ENCODE assay signal across 8 mouse cellular contexts in the genomic region with DNA sequence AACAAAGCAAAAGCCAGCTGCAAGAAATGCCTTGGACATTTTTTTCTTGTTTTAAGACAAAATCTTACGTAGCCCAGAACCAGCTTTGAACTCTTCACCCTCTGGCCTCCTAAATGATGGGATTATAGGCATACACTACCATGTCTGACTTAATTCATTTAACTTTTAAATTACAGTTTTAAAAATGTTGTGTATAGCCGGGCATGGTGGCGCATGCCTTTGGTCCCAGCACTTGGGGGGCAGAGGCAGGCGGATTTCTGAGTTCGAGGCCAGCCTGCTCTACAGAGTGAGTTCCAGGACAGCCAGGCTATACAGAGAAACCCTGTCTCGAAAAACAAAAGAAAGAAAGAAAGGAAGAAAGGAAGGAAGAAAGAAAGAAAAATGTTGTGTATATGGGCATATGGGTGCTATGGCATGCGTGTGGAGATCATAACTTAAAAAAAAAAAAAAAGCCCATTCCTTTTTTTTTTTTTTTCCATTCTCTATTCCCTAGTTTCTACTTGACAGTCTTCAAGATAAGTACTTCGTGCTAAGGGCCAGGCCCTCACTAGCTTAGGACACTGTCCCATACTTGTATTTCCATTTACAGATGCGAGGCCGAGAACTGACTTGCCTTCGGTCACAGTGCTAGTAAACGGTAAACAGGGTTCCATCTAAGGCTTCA. TPM values are rescaled to one million over a fixed set of nuclear protein-coding genes. Genes with fewer than 3 reads are reported as not detected.
DNase-seq lines count a peak whose midpoint lies in the region; ATAC-seq and TF ChIP-seq lines count a peak whose summit lies in the region.

No protein-coding gene starts in this region.

- H3K9me3 ChIP-seq in embryonic facial prominence, embryonic 15.5 days (replicated peaks), result no peaks in the 10 kb centered on the region
- no peaks in the 10 kb centered on the region for H3K9me3 ChIP-seq in intestine, embryonic 15.5 days
- H3K9me3 ChIP-seq in neural tube, embryonic 13.5 days, result no peaks in the 10 kb centered on the region

- no peak for DNase-seq in lung, adult 2 months
- no peak for DNase-seq in lung, adult 18-20 months
- DNase-seq in layer of hippocampus, adult 11-12 months (ENCODE audit: low spot score), result no peak
- no peak for DNase-seq in urinary bladder, postnatal 14 days (ENCODE audit: low spot score)

- WGBS in lung, adult 2 months, result 32% methylated on average over 12 of the region's 12 CpGs
- WGBS in embryonic facial prominence, embryonic 15.5 days, result 35% methylated on average over 12 of the region's 12 CpGs
- WGBS in intestine, embryonic 15.5 days, result 38% methylated on average over 12 of the region's 12 CpGs
- WGBS in neural tube, embryonic 13.5 days, result 39% methylated on average over 12 of the region's 12 CpGs

- H3K4me3 ChIP-seq in lung, adult 2 months (replicated peaks; ENCODE audit: extremely low read depth, low read depth, low read length), result peak overlapping the region; percentile 97
- peak overlapping the region; percentile 93 for H3K4me3 ChIP-seq in embryonic facial prominence, embryonic 15.5 days (replicated peaks)
- H3K4me3 ChIP-seq in intestine, embryonic 15.5 days (replicated peaks), result peak overlapping the region; percentile 68
- peak overlapping the region; percentile 84 for H3K4me3 ChIP-seq in neural tube, embryonic 13.5 days

- H3K9ac ChIP-seq in embryonic facial prominence, embryonic 15.5 days, result peak overlapping the region; percentile 91
- H3K9ac ChIP-seq in intestine, embryonic 15.5 days, result peak overlapping the region; percentile 73
- peak overlapping the region; percentile 91 for H3K9ac ChIP-seq in neural tube, embryonic 13.5 days

- H3K4me2 ChIP-seq in embryonic facial prominence, embryonic 15.5 days (replicated peaks), result peak overlapping the region; percentile 70
- H3K4me2 ChIP-seq in intestine, embryonic 15.5 days (replicated peaks), result peak overlapping the region; percentile 61
- peak overlapping the region; percentile 68 for H3K4me2 ChIP-seq in neural tube, embryonic 13.5 days

- TF ChIP-seq CTCF in lung, adult 2 months (IDR thresholded peaks at IDR 0.05; ENCODE audit: insufficient read depth, low read length), result no peak

- peak overlapping the region; percentile 98 for H3K27ac ChIP-seq in embryonic facial prominence, embryonic 15.5 days (replicated peaks)
- H3K27ac ChIP-seq in intestine, embryonic 15.5 days, result peak overlapping the region; percentile 92
- H3K27ac ChIP-seq in neural tube, embryonic 13.5 days (replicated peaks), result peak overlapping the region; percentile 98

- H3K36me3 ChIP-seq in embryonic facial prominence, embryonic 15.5 days, result peaks cover 23% of the 10 kb centered on the region
- 0 out of 2 replicates have a peak, but pooled peaks cover 3% of the 10 kb centered on the region for H3K36me3 ChIP-seq in intestine, embryonic 15.5 days
- H3K36me3 ChIP-seq in neural tube, embryonic 13.5 days, result peaks cover 28% of the 10 kb centered on the region

- TF ChIP-seq POLR2A in lung, adult 2 months (IDR thresholded peaks at IDR 0.05; ENCODE audit: borderline replicate concordance, extremely low read depth, low read depth, low read length), result no peak

- ATAC-seq in embryonic facial prominence, embryonic 15.5 days (ENCODE audit: insufficient number of reproducible peaks, low FRiP score, low TSS enrichment, low read depth), result no peak
- ATAC-seq in intestine, embryonic 15.5 days, result no peak
- ATAC-seq in neural tube, embryonic 13.5 days (ENCODE audit: low read depth), result no peak
- ATAC-seq in granulocyte monocyte progenitor cell, adult 5-6 weeks (replicated peaks; ENCODE audit: poor library complexity, severe bottlenecking), result no peak

- H3K4me1 ChIP-seq in lung, adult 2 months (ENCODE audit: control insufficient read depth, insufficient read depth, low read length), result no peaks in the 10 kb centered on the region
- peaks cover 7% of the 10 kb centered on the region for H3K4me1 ChIP-seq in embryonic facial prominence, embryonic 15.5 days
- no peaks in the 10 kb centered on the region for H3K4me1 ChIP-seq in intestine, embryonic 15.5 days (replicated peaks)
- H3K4me1 ChIP-seq in neural tube, embryonic 13.5 days (replicated peaks), result peaks cover 11% of the 10 kb centered on the region

- no peaks in the 10 kb centered on the region for H3K27me3 ChIP-seq in embryonic facial prominence, embryonic 15.5 days
- no peaks in the 10 kb centered on the region for H3K27me3 ChIP-seq in intestine, embryonic 15.5 days (replicated peaks)
- H3K27me3 ChIP-seq in neural tube, embryonic 13.5 days, result no peaks in the 10 kb centered on the region

RNA-seq across cellular contexts. Expression of a gene that starts 0.7 kb away (rescaled TPM):
- polyA plus RNA-seq in lung, adult 2 months (2012; rRNA removed), result 9.5 and 10.2 TPM in 2 replicates
- polyA plus RNA-seq in embryonic facial prominence, embryonic 15.5 days (2015; fragmentation: Nextera tagmentation; extraction: Ambion mirVana), result 71.1 and 72.6 TPM in 2 replicates
- 54.6 and 58.1 TPM in 2 replicates for polyA plus RNA-seq in intestine, embryonic 15.5 days (2015; fragmentation: Nextera tagmentation; extraction: Ambion mirVana)
- polyA plus RNA-seq in neural tube, embryonic 13.5 days (2015; fragmentation: Nextera tagmentation; extraction: Ambion mirVana), result 83.4 and 87.1 TPM in 2 replicates
- total RNA-seq in granulocyte monocyte progenitor cell, adult 5-6 weeks (2014; fragmentation: Nextera tagmentation), result 49.9 and 62.1 TPM in 2 replicates
- total RNA-seq in granulocyte monocyte progenitor cell, adult 5-6 weeks (2017), result 50.8 and 73.5 TPM in 2 replicates

RNA-seq across cellular contexts. Expression of a gene that starts 38.6 kb away (rescaled TPM):
- polyA plus RNA-seq in lung, adult 2 months (2012; rRNA removed), result 67.1 and 82.2 TPM in 2 replicates
- polyA plus RNA-seq in embryonic facial prominence, embryonic 15.5 days (2015; fragmentation: Nextera tagmentation; extraction: Ambion mirVana), result 190 and 192 TPM in 2 replicates
- polyA plus RNA-seq in intestine, embryonic 15.5 days (2015; fragmentation: Nextera tagmentation; extraction: Ambion mirVana), result 218 and 233 TPM in 2 replicates
- polyA plus RNA-seq in neural tube, embryonic 13.5 days (2015; fragmentation: Nextera tagmentation; extraction: Ambion mirVana), result 203 and 229 TPM in 2 replicates
- total RNA-seq in granulocyte monocyte progenitor cell, adult 5-6 weeks (2014; fragmentation: Nextera tagmentation), result 203 and 212 TPM in 2 replicates
- 155 and 195 TPM in 2 replicates for total RNA-seq in granulocyte monocyte progenitor cell, adult 5-6 weeks (2017)
